Mouse (Mus musculus) heart, postnatal 0 days (tissue): ENCODE results near the gene Hist1h1a.

Experiments
- CTCF ChIP-seq: IDR thresholded peaks from 2 replicates; pipeline ENCODE4 v1.5.1; 2016; ENCODE audit warnings: antibody characterized with exemption, control low read depth, low read depth
- EP300 ChIP-seq: IDR thresholded peaks from 2 replicates; pipeline ENCODE4 v1.6.1; 2016; ENCODE audit warnings: antibody characterized with exemption, low read depth

DNA sequence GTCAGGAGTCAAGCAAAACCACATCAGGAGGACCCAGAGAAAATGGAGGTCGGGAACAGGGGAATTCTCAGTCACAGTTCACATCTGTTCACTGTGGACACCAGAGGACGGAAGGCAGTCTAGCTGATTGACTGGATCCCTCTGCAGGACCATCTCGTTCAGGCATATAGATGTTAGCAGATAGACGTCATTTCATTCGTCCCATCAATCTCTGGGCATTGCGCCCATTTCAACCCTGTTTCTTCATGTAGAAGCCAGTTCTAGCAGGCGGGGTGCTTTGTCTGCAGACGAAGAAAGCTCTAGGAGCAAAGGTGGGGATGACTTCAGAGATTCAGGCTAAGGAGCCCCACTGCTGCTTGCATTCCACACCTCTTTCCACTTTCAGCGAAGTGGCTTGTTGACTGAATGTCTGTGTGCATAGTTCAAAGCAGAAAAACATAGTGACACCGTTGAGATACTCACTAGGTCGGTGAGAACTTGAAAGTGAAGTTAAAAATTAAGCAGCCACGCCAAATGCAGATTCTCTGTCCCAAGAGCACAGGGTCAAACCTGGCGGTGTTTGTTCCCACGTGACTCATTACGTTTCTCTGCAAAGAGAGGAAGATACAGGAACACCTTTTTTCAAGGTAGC, 43.1 kb downstream of the Hist1h1a start, which contains the start of gene Slc17a2:
- TF ChIP-seq CTCF (no peak), EP300 (no peak)
